Mouse (Mus musculus): ENCODE results near the gene Csnk1d. TPM values are rescaled to one million over a fixed set of nuclear protein-coding genes. Genes with fewer than 3 reads are reported as not detected.

The Csnk1d gene
- polyA plus RNA-seq, 1 experiment, result 85.3 TPM

GRCm38 (mm10) chr11:120913796-120914195 lies 77.3 kb downstream of the Csnk1d start:
- no peak for DNase-seq (ENCODE audit: low read depth)

Other genes with a start within 250 kb of the Csnk1d start
- gene Hmga1b, start 228.5 kb downstream of the Csnk1d start, polyA plus RNA-seq (2012; rRNA removed), result 0.59 and 1.1 TPM in 2 replicates
- 35.8 and 37.8 TPM in 2 replicates for gene Rfng, start 207.1 kb downstream of the Csnk1d start, polyA plus RNA-seq (2012; rRNA removed)
- 207 and 231 TPM in 2 replicates for gene Gps1, start 207.1 kb downstream of the Csnk1d start, polyA plus RNA-seq (2012; rRNA removed)
- gene Dus1l, start 194.9 kb downstream of the Csnk1d start, polyA plus RNA-seq (2012; rRNA removed), result 31.7 and 31.9 TPM in 2 replicates
- gene Fasn, start 166.8 kb downstream of the Csnk1d start, polyA plus RNA-seq (2012; rRNA removed), result 2,531 and 4,379 TPM in 2 replicates
- 5.6 and 5.8 TPM in 2 replicates for gene Ccdc57, start 58.5 kb downstream of the Csnk1d start, polyA plus RNA-seq (2012; rRNA removed)
- gene Slc16a3, start 42.9 kb downstream of the Csnk1d start, polyA plus RNA-seq (2012; rRNA removed), result 17.1 and 18.7 TPM in 2 replicates
- gene Cd7, start 48.1 kb upstream of the Csnk1d start, polyA plus RNA-seq (2012; rRNA removed), result 0.85 and 1.3 TPM in 2 replicates
- 2.6 and 4.5 TPM in 2 replicates for gene Sectm1b, start 72.2 kb upstream of the Csnk1d start, polyA plus RNA-seq (2012; rRNA removed)
- gene Sectm1a, start 89.9 kb upstream of the Csnk1d start, polyA plus RNA-seq (2012; rRNA removed), result 4.4 and 5.8 TPM in 2 replicates
- gene Tex19.2, start 127.3 kb upstream of the Csnk1d start, polyA plus RNA-seq (2012; rRNA removed), result 0.12 and 0.13 TPM in 2 replicates
- 0.05 and 0.06 TPM in 2 replicates for gene Tex19.1, start 154.8 kb upstream of the Csnk1d start, polyA plus RNA-seq (2012; rRNA removed)
- 0.14 TPM in 1 of 2 replicates, not detected in the other for gene Uts2r, start 168.9 kb upstream of the Csnk1d start, polyA plus RNA-seq (2012; rRNA removed)
- 22.8 and 36.9 TPM in 2 replicates for gene Hexdc, start 213.1 kb upstream of the Csnk1d start, polyA plus RNA-seq (2012; rRNA removed)
- gene Ogfod3, start 213.4 kb upstream of the Csnk1d start, polyA plus RNA-seq (2012; rRNA removed), result 28.8 and 34.4 TPM in 2 replicates
- gene Cybc1, start 238.0 kb upstream of the Csnk1d start, polyA plus RNA-seq (2012; rRNA removed), result 27.5 and 40.6 TPM in 2 replicates
- gene Narf, start 245.9 kb upstream of the Csnk1d start, polyA plus RNA-seq (2012; rRNA removed), result 30.3 and 48.1 TPM in 2 replicates